Mouse (Mus musculus) frontal cortex, postnatal 36 days (tissue): ENCODE data around the gene Hist1h2ae.
"Not testable (repeated sequence)": the region's sequence is repeated elsewhere in the genome, so short reads cannot be mapped to it uniquely, and the experiment has no call there.

Experiments used
- DNase-seq, 2 experiments: peaks; one replicate each; pipeline ENCODE4 v3.0.0; 2022; ENCODE audit warnings: low spot score in 2 of 2

Gene Hist1h2ae

DNA sequence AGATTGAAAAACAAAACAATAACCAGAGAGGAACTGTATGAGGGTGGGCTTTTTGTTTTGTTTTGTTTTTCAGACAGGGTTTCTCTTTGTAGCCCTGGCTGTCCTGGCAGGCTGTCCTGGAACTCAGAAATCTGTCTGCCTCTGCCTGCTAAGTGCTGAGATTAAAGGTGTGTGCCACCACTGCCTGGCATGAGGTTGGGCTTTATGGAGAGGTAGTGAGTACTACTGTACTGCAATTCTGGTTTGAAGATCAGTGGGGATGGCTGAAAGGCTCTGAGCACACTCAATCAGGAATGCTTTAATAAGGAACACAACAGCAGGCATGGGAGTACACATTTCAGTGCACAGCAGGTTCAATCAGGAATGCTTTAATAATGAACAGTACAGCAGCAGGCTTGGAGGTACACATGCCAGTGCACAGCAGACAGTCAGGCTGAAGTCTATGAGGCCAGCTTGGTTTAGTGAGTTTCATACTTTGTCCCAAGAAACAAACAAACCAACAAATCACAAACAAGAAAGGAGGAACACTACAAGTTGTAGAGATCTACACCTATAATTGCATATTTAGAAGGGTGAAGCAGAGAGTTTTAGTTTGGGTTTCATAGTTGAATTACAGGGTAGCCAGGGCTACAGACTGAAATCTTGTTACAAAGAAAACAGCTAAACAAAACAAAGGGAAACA, 12.5 kb upstream of the Hist1h2ae start:
- DNase-seq = no peak

DNA sequence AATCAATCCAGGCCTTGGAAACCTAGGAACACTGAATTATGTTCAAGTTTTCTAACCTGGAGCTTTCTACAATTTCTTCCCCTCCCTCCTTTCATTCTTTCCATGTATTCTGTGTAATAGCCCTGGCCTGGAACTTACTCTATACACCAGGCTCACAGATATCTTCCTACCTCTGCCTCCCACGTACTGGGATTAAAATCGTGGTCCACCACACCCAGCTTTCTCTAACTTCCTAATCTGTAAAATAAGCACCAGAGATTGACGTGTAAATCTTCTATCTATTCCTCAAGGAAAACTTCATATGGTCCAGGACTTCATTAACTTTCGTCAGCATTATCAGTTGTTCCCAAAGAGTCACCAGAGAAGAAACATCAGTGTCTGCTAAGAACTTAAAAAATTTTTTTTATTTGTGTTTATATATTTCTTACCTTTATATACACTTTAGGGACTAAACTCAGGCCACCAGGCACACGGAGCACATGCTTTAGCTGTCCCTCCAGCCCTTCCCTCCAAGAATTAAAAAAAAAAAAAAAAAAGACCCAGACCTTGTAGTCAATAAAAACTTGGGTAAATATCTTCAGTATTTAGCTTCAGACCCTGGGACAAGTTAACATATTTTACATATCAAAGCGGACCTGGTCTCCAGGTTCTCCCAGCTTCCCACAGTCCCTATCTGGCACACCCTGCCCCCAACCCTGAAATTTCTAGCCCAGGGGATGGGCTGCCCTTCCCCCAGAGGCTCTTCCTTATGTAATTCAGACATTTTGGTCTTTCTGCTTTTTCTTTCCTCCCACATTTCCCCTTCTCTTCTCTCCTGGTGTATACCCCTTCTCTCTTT, 11.4 kb upstream of the Hist1h2ae start:
- DNase-seq = no peak

- peak; percentile 99 to 100 for DNase-seq
Measured at GRCm38 (mm10) chr13:23581408-23582218, 10.6 kb upstream of the Hist1h2ae start, which contains the start of gene Hist1h4d. Gene Hist1h4d, plus strand, starts transcription at chr13:23581598.

GRCm38 (mm10) chr13:23577835-23578234, 6.8 kb upstream of the Hist1h2ae start:
- DNase-seq = no peak

DNA sequence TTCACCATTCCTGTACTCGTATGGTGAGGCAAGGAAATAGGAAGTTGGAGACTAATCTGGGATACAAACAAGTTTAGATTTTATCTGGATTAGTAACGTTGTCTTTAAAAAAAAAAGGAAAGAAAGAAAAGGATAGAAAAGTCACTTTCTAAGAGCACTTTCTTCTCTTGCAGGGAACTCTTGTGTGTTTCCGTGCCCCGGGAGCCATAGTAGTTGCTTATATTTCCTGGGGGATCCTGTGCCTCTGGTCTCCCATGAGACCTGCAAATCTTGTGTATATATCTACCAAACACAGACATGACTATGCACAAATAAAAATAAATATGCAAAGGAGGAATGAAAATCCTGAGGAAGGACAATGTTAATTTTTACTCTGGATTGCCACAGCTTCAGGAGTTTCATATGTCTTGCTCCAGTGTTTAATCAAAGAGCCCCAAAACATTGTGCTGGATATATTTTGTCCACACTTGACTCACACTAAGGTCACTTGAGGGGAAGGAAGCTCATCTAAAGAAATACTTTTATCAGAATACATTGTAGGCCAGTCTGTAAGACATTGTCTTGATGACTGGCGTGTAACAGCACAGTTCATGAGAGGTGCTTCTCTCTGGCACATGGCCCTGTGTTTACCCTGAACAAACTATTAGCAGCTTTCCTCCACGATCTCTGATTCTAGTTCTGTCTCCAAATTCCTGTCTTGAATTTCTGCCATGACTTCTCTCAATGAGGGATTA, 6.1 kb upstream of the Hist1h2ae start:
- DNase-seq = no peak

DNA sequence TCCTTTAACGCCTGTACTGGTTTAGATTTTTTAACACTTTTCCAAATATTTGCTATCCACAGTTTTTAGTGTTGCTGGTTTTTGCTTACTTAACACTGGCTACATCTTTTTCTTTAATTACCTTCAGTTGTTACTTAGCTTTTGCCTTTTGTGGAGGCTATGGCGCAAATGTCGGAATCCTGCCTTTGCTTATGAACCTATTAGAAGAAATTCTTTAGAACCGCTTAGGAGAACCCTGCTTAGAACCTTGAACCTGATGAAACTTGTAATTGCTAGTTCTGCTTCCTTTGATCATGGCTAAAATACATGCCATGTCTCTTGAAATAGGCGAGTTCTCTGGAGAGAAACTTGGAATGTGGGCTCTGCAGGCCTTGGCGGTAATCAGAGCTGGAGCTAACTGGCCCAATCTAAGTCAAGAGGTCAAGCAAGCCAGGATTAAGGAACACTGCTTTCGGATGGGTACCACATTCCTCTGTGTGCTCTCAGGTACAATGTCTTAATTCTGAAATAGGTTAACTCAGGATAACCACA, 5.4 kb upstream of the Hist1h2ae start:
- DNase-seq = no peak

GRCm38 (mm10) chr13:23575864-23576313, 4.9 kb upstream of the Hist1h2ae start:
- peak in 1 of 2 experiments; percentile 35 for DNase-seq

DNA sequence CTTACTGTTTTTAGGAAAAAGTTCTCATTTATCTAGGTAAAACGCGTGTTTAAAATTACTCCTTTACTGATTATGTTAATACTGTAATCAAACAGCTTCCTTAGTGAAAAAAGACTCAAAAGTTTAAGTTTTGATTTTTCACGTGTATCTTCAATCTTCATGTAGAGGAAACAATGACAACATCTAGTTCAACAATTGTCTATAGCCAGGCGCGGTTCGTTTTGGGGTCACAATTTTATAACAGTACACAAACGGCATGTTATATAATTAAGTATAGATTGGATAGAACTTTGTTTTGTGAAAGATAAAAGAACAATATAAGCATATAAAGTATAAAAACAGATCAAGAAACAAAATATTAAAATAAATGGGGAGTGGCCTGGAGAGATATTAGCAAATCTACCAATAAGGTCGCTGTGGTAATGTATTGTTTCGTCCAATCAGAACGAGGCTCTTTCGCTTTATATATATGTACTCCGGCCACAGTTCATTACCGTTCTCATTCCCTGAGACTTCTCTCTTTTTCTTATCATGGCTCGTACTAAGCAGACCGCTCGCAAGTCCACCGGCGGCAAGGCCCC, 4.3 kb upstream of the Hist1h2ae start, which contains the start of gene Hist1h3d:
TSS of gene Hist1h3d (plus strand) at position 493 of the 581 bp plus-strand sequence.
- peak; percentile 65 to 87 for DNase-seq

DNA sequence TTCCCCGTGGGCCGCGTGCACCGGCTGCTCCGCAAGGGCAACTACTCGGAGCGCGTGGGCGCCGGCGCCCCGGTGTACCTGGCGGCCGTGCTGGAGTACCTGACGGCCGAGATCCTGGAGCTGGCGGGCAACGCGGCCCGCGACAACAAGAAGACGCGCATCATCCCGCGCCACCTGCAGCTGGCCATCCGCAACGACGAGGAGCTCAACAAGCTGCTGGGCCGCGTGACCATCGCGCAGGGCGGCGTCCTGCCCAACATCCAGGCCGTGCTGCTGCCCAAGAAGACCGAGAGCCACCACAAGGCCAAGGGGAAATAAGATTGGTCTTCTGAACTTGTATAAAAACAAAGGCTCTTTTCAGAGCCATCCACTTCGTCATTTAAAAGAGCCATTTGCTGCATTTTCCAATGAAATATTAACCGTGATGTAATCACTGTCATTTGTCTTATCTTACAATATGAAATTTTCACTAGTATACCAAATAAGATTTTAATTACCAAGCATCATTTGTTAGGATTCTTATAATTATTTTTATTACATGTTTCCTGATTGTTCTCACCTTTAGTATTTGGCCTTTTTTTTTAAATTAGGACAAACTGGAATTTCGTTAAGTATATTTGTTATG, 3.6 kb upstream of the Hist1h2ae start:
- DNase-seq = not testable (repeated sequence)

GRCm38 (mm10) chr13:23573898-23574524, 3.0 kb upstream of the Hist1h2ae start, which contains the start of the genes Hist1h2bf and Hist1h2ad:
Gene Hist1h2bf, minus strand, starts transcription at chr13:23574196.
Gene Hist1h2ad, plus strand, starts transcription at chr13:23574381.
- peak; percentile 88 to 98 for DNase-seq

DNA sequence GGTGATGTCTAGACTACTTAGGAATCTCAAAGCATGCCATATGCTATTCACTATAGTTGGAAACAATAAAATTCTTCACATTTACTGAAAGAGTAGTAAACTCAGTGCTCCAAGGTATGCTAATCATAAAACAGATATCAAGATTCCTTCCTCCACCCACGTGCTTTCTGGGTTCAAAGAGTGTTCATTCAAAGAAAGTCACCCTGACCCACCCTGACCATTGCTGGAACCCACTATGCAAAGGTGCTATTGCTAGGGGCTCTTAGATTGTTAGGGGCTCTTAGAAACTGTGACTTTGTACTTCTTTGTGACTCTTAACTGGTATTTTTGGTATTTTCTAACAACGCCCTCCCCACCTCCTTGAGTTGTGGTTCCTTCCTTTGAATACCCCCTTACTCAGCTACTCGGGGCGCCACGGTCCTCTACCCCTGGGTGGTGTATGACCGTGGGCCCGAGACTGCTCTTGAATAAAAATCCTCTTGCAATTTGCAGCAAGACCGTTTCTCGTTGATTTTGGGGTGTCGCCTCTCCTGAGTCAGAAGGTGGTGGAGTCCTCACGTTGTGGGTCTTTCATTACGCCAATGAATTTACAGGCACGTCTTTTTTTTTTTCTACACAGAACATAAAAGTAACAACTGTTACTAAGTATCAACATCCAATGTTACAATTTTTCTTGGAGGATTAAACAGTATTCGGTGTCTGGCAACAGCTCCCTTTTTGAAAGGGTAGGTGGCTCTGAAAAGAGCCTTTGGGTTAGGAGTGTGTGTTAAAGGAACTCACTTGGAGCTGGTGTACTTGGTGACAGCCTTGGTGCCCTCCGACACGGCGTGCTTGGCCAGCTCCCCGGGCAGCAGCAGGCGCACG, 2.2 kb upstream of the Hist1h2ae start:
- not testable (repeated sequence) for DNase-seq

DNA sequence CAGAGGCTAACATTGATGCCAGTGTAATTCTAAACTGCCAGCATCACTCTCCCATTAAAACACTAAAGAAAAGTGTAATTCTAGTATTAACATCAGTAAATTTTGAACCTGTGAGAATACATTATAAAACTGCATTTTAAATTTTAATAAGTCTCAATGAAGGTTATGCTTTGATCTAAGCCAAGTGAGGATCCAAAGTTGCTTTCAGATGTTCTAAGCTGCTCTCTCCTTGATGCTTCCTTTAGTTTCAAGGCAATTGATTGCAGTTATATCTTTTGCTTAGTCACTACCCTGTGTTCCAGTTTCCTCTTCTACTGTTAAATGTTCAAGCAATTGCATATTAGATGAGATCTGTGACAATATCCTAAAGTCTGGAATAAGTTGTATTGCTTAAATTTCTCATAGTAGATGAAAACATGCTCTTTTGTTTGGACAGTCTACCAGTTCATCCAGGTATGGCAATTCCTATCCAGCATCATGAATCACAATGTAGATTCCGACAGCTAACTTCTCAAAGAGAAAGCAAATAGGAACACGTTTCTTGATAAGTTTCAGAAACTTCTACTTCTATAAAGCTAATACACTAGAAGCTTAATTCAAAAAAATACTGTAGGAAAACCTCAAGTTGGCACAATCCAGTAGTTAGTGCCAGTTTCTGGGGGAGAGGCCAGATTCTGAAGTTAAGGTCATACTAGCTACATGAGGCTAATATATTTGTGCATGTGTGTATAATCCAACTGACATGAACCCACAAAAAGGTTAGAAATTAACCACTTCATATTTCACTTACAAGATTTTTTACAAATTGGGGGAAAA, 1.4 kb upstream of the Hist1h2ae start:
- DNase-seq = no peak

- peak in 1 of 2 experiments; percentile 30 for DNase-seq
Measured at GRCm38 (mm10) chr13:23571504-23572217, 641 bp upstream of the Hist1h2ae start.

GRCm38 (mm10) chr13:23570261-23571021, 579 bp downstream of the Hist1h2ae start:
- not testable (repeated sequence) for DNase-seq

GRCm38 (mm10) chr13:23564482-23564881, 6.5 kb downstream of the Hist1h2ae start:
- DNase-seq = no peak
